Mouse (Mus musculus) layer of hippocampus, adult 6 months (tissue): Measurements from ENCODE around the gene Tsacc. TPM values are rescaled to one million over a fixed set of nuclear protein-coding genes. Genes with fewer than 3 reads are reported as not detected.

ENCODE experiments used
- long read RNA-seq, 2 experiments: library from polyadenylated mRNA; unstranded; transcript quantifications; one replicate each; pipeline ENCODE4 v2.0.0; 2019 to 2020
- polyA plus RNA-seq: library from polyadenylated mRNA; unstranded; fragments of <200 nt; fragmentation: Nextera tagmentation; gene quantifications from 2 replicates; pipeline ENCODE4 v1.2.3, GENCODE M21; 2021

Gene Tsacc
- polyA plus RNA-seq = 3.9 and 4.6 TPM in 2 replicates
- long read RNA-seq, experiment 1, partial matches to known transcripts = 0 of 4 reads
- long read RNA-seq, experiment 1, other reads (novel, unspliced or antisense) = 3 of 4 reads
- long read RNA-seq, experiment 2, partial matches to known transcripts = 0 of 4 reads
- long read RNA-seq, experiment 2, other reads (novel, unspliced or antisense) = 3 of 4 reads

DNA sequence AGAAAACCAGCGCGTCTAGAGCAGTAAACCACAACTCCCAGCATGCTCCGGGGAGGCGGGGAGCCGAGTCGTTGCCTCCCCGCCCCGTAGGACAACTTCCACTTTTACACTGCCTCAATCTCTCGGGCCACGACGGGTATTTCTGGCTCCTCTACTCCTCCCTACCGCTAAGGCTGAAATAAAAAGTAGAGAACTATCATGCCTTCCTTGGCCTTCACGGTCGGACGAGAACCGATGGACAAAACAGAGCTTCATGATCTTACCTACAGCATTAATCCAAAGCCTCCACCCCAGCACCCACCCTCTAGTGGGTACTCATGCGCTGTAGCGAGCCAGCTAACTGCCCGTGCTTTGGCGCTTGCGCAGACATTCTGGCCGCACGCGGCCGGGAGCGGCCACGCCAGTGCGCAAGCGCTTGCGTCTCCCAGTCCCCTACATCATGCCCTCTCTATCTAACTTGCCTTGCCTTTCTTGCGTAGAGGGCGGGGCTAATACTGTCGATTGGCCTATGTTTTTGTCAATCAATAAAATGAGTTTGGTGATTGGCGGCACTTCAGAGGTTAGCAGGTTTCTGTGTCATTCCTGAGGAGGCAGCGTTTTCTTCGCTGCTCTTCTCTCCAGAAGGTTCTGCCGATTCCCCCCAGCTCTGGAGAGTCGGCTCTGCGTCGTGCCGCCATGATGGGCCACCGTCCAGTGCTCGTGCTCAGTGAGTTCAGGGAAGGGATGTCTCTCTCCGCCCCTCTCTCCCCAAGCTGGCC is at the start of gene Tsacc, which contains the start of gene Cct3:
Tsacc (minus strand) TSS at position 439 of the 758 bp plus-strand sequence.
Cct3 (plus strand) TSS at position 556 of the 758 bp plus-strand sequence.

DNA sequence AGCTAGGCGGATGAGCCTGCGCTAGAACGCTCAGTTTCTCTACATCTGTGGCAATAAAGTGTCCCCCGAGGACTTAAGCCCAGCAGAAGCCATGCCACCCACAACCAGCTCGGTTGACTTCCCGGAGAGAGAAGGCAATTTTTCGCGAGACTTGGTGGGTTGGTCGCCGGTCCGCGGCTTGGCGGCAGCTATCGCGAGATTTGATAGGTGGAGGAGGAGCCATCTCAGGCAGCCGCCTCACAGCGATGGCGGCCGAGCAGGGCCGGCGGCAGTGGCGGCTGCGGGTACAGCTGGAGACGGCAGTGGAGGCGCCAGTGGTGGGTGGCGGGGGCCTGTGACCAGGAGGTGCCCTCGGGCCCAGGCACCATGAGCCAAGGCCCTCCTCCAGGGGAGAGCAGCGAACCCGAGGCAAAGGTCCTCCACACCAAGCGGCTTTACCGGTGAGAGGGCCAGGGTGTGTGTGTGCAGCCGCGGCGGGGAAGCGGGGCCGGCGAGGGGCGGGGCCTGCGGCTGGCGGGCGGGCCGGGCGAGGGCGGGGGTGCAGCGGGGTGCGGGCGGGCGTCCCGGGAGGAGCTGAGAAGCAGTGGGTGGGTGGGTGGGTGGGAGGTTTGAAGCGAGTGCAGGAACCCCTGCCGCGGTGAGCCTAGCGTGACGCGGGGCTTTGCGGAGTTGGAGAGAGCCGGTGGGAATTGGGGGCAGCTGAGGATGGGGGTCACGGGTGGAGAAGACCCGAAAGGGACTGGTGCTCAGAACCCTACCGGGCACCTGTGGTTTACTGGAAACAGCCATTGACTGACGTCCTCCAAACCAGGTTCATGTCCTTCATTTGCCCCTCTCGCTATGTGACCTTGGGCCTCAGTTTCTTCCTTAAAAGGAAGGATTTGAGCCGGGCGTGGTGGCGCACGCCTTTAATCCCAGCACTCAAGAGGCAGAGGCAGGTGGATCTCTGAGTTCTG is 39.5 kb upstream of the Tsacc start, which contains the start of the genes Tmem79 and Smg5:
Tmem79 (minus strand) TSS at position 91 of the 956 bp plus-strand sequence.
Smg5 (plus strand) TSS at position 203 of the 956 bp plus-strand sequence.

DNA sequence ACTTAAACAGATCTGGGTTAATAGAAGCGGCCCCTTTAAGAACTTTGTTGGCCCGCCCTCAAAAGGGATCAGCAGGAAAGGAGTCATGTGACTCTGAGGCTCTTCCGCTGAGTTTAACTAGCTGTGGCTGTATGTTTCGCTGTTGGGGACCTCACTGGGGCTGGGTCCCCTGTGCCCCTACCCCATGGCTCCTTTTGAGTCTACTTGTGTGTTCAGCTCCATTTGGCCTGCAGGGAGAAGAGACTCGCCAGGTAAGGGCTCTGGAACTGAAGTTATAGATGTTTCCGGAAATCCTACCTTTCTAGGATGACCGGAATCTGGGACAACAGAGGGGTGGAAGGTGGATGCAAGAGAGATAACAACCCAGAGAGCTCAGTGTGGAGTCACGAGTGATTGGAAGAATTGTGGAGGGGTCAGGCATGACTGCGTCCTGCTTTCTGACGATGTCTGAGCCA is 28.2 kb upstream of the Tsacc start, which contains the start of gene Glmp:
Glmp (plus strand) TSS at position 73 of the 455 bp plus-strand sequence.

DNA sequence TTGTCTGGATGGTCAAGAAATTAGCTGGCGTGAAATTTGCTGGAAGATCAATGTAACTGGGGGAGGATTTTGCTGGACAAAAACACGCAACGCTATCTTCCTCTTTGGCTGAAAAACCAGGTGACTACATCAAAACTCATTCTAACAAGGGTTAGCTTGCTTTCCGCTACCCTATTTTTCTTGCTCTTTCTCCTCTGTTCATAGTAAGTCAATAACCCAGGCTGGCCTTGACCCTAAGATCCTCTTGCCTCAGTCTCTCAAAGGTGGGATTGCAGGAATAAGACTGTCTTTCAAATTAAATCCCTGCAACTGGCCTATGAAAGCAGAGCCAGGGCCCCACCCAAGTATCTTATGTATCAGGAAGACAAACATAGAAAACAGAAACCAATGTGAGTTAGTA is 9.7 kb downstream of the Tsacc start, which contains the start of gene Gm38392:
Gm38392 (minus strand) TSS at position 101 of the 400 bp plus-strand sequence.

DNA sequence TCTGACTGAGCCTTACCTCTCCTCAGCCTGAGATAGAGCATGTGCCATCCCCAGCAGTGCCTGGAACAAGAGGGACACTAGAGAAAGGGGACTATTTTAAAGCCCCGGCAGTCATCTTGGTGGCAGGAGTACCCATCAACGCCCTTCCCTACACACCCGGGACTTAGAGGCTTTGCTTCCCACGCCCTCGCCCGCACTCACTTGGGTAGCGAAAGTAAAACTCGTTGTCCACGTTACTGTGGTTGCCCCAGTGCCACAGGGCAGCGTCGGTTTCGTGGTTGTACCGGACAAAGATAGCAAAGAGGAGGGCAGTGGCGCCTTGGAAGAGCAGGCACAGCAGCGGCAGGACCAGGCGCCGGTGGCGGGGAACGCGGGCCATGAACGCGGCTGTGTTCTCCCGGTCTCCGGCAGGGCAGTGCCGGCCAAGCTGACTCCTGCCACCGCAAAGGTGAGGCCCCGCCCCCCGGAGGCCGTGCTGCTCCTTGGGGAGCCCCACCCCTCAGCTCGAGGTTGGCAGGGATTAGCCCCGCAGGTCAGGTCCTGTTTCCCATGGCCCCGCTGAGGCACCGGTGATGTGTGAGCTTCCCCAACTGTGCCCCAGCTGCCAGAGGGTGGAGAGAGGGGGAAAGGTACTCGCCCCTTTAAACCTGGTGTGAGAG is 42.4 kb downstream of the Tsacc start, which contains the start of gene Rhbg:
Rhbg (minus strand) TSS at position 442 of the 659 bp plus-strand sequence.

Other genes starting within 250 kb of the Tsacc start
- 237 TPM in 2 replicates for gene Naxe, start 238.5 kb downstream of the Tsacc start, polyA plus RNA-seq
- not detected in 2 replicates for gene Ttc24, start 218.7 kb downstream of the Tsacc start, polyA plus RNA-seq
- 0.15 and 0.16 TPM in 2 replicates for gene Iqgap3, start 215.0 kb downstream of the Tsacc start, polyA plus RNA-seq
- 62.2 and 79.5 TPM in 2 replicates for gene Mef2d, start 154.6 kb downstream of the Tsacc start, polyA plus RNA-seq
- 0.11 TPM in 1 of 2 replicates, not detected in the other for gene Rhbg, start 42.3 kb downstream of the Tsacc start, polyA plus RNA-seq
- gene Gm38392, start 9.8 kb downstream of the Tsacc start, polyA plus RNA-seq = 0.10 TPM in 1 of 2 replicates, not detected in the other
- gene Cct3, start 117 bp upstream of the Tsacc start, polyA plus RNA-seq = 205 and 208 TPM in 2 replicates
- 180 and 195 TPM in 2 replicates for gene Glmp, start 28.0 kb upstream of the Tsacc start, polyA plus RNA-seq
- 0.83 and 0.92 TPM in 2 replicates for gene Tmem79, start 39.1 kb upstream of the Tsacc start, polyA plus RNA-seq
- gene Smg5, start 39.3 kb upstream of the Tsacc start, polyA plus RNA-seq = 5.1 and 6.5 TPM in 2 replicates
- 18.9 and 21.1 TPM in 2 replicates for gene Paqr6, start 67.6 kb upstream of the Tsacc start, polyA plus RNA-seq
- not detected in 2 replicates for gene Bglap3, start 75.7 kb upstream of the Tsacc start, polyA plus RNA-seq
- not detected in 2 replicates for gene Bglap2, start 81.7 kb upstream of the Tsacc start, polyA plus RNA-seq
- gene Bglap, start 87.5 kb upstream of the Tsacc start, polyA plus RNA-seq = 0.48 TPM in 1 of 2 replicates, not detected in the other
- gene Pmf1, start 113.3 kb upstream of the Tsacc start, polyA plus RNA-seq = 6.6 and 7.3 TPM in 2 replicates
- 40.4 and 41.6 TPM in 2 replicates for gene Slc25a44, start 128.1 kb upstream of the Tsacc start, polyA plus RNA-seq
- 9.7 and 10.8 TPM in 2 replicates for gene Sema4a, start 164.2 kb upstream of the Tsacc start, polyA plus RNA-seq
- gene Lmna, start 213.0 kb upstream of the Tsacc start, polyA plus RNA-seq = 38.9 and 42.1 TPM in 2 replicates
- 0.19 and 0.24 TPM in 2 replicates for gene Mex3a, start 235.4 kb upstream of the Tsacc start, polyA plus RNA-seq